Mouse (Mus musculus) hematopoietic stem cell, adult 5-6 weeks (primary cell): ENCODE results near the gene Glis1. TPM values are rescaled to one million over a fixed set of nuclear protein-coding genes. Genes with fewer than 3 reads are reported as not detected.

Experiments
- ATAC-seq, 2 experiments: fragments of 125-278 bp in 1 of 2; replicated peaks in 1 of 2; 2 replicates each; pipeline ENCODE4 v1.8.0; 2016 to 2017; ENCODE audit warnings: inconsistent platforms in 2 of 2, mild to moderate bottlenecking in 2 of 2, moderate number of reproducible peaks in 2 of 2, low read depth in 1 of 2, moderate TSS enrichment in 1 of 2; ENCODE audit not compliant: low FRiP score in 2 of 2, poor library complexity in 2 of 2, severe bottlenecking in 2 of 2, insufficient read depth in 1 of 2, low TSS enrichment in 1 of 2
- total RNA-seq: library from RNA; stranded (forward); fragments of 172-1452, 232-1000 nt; gene quantifications from 2 replicates; pipeline ENCODE4 v1.2.3, GENCODE M21; 2017

Glis1 gene
- total RNA-seq, 1 experiment from 2014 or later = not detected

GRCm38 (mm10) chr4:107485903-107486302 lies 51.5 kb downstream of the Glis1 start:
- 0 out of 4 replicates have a peak, but pooled peaks of 1 of the 2 experiments have one; percentile 25 for ATAC-seq

- ATAC-seq = no peak
These were observed 54.9 kb downstream of the Glis1 start for GRCm38 (mm10) chr4:107489121-107489840.

- no peak for ATAC-seq
These were observed 58.6 kb downstream of the Glis1 start for GRCm38 (mm10) chr4:107492991-107493390.

GRCm38 (mm10) chr4:107495751-107496430 lies 61.5 kb downstream of the Glis1 start:
- ATAC-seq = no peak

GRCm38 (mm10) chr4:107497430-107497935 lies 63.1 kb downstream of the Glis1 start:
- ATAC-seq = no peak

- no peak for ATAC-seq
These were observed 68.2 kb downstream of the Glis1 start for GRCm38 (mm10) chr4:107502601-107503051.

GRCm38 (mm10) chr4:107514981-107515380 lies 80.6 kb downstream of the Glis1 start:
- ATAC-seq = no peak

GRCm38 (mm10) chr4:107515626-107516025 lies 81.2 kb downstream of the Glis1 start:
- ATAC-seq = no peak

GRCm38 (mm10) chr4:107518766-107519165 lies 84.4 kb downstream of the Glis1 start:
- no peak for ATAC-seq

GRCm38 (mm10) chr4:107520071-107520470 lies 85.7 kb downstream of the Glis1 start:
- no peak for ATAC-seq

- ATAC-seq = no peak
These were observed 86.4 kb downstream of the Glis1 start for GRCm38 (mm10) chr4:107520816-107521215.

GRCm38 (mm10) chr4:107523607-107524151 lies 89.3 kb downstream of the Glis1 start:
- ATAC-seq = no peak

GRCm38 (mm10) chr4:107535126-107535525 lies 100.7 kb downstream of the Glis1 start:
- ATAC-seq = no peak

GRCm38 (mm10) chr4:107538116-107538515 lies 103.7 kb downstream of the Glis1 start:
- ATAC-seq = no peak

- ATAC-seq = no peak
These were observed 104.2 kb downstream of the Glis1 start for GRCm38 (mm10) chr4:107538561-107538960.

GRCm38 (mm10) chr4:107539021-107539420 lies 104.6 kb downstream of the Glis1 start:
- ATAC-seq = no peak

GRCm38 (mm10) chr4:107541821-107542220 lies 107.4 kb downstream of the Glis1 start:
- no peak for ATAC-seq

- ATAC-seq = no peak
These were observed 110.5 kb downstream of the Glis1 start for GRCm38 (mm10) chr4:107544843-107545242.
